Mouse (Mus musculus): ENCODE measurements at regions not wholly inside any gene's neighbourhood (a gene's known extent, or its start where the extent isn't known, plus 50 kb on each side); places are given as distances from the start of the nearest gene placed in this dataset.
"Not testable (repeated sequence)": the region's sequence is repeated elsewhere in the genome, so short reads cannot be mapped to it uniquely, and the experiment has no call there.

GRCm38 (mm10) chr4:67141896-67142295, 314.5 kb downstream of the Tlr4 start:
- 94% methylated on average over 2 of the region's 2 CpGs for WGBS

GRCm38 (mm10) chr4:67148521-67148920, 321.1 kb downstream of the Tlr4 start:
- WGBS, result 71% methylated on average over 2 of the region's 2 CpGs
- Histone ChIP-seq H3K27me3 (replicated peaks) (no peaks in the 10 kb centered on the region), H3K4me1 (no peaks in the 10 kb centered on the region), H3K9me3 (no peaks in the 10 kb centered on the region), H3K4me2 (no peak overlapping the region), H3K4me3 (no peak overlapping the region), H3K27ac (no peak overlapping the region), H3K36me3 (replicated peaks) (no peaks in the 10 kb centered on the region), H3K9ac (no peak overlapping the region)
- no peak for ATAC-seq (replicated peaks)

More at GRCm38 (mm10) chr4:67141896-67142295, 314.5 kb downstream of the Tlr4 start:
- no peaks in the 10 kb centered on the region for H3K36me3 ChIP-seq (replicated peaks)
- H3K9me3 ChIP-seq, result no peaks in the 10 kb centered on the region
- H3K4me1 ChIP-seq, result no peaks in the 10 kb centered on the region
- no peak overlapping the region for H3K9ac ChIP-seq
- no peak overlapping the region for H3K4me2 ChIP-seq
- no peak overlapping the region for H3K27ac ChIP-seq
- H3K4me3 ChIP-seq, result no peak overlapping the region
- no peaks in the 10 kb centered on the region for H3K27me3 ChIP-seq (replicated peaks)
- no peak for ATAC-seq (replicated peaks)

GRCm38 (mm10) chr4:67162673-67163072, 335.3 kb downstream of the Tlr4 start:
- no peak for ATAC-seq (replicated peaks)
- Histone ChIP-seq H3K4me1 (no peaks in the 10 kb centered on the region), H3K4me3 (no peak overlapping the region), H3K4me2 (no peak overlapping the region), H3K27me3 (replicated peaks) (no peaks in the 10 kb centered on the region), H3K27ac (no peak overlapping the region), H3K9ac (no peak overlapping the region), H3K36me3 (replicated peaks) (no peaks in the 10 kb centered on the region), H3K9me3 (no peaks in the 10 kb centered on the region)
- WGBS, result 91% methylated on average over 3 of the region's 3 CpGs

GRCm38 (mm10) chr4:67167720-67168119, 340.3 kb downstream of the Tlr4 start:
- no peaks in the 10 kb centered on the region for H3K9me3 ChIP-seq
- ATAC-seq (replicated peaks), result no peak
- H3K4me1 ChIP-seq, result no peaks in the 10 kb centered on the region
- H3K4me3 ChIP-seq, result no peak overlapping the region
- no peak overlapping the region for H3K4me2 ChIP-seq
- H3K27ac ChIP-seq, result no peak overlapping the region
- no peak overlapping the region for H3K9ac ChIP-seq
- 63% methylated on average over 5 of the region's 5 CpGs for WGBS
- no peaks in the 10 kb centered on the region for H3K36me3 ChIP-seq (replicated peaks)
- H3K27me3 ChIP-seq (replicated peaks), result no peaks in the 10 kb centered on the region

GRCm38 (mm10) chr4:67187725-67188510, 360.5 kb downstream of the Tlr4 start:
- no peak overlapping the region for H3K4me3 ChIP-seq
- no peak overlapping the region for H3K4me2 ChIP-seq
- 88% methylated on average over 2 of the region's 2 CpGs for WGBS
- H3K9me3 ChIP-seq, result no peaks in the 10 kb centered on the region
- no peaks in the 10 kb centered on the region for H3K27me3 ChIP-seq (replicated peaks)
- no peaks in the 10 kb centered on the region for H3K36me3 ChIP-seq (replicated peaks)
- H3K27ac ChIP-seq, result no peak overlapping the region
- no peak overlapping the region for H3K9ac ChIP-seq
- H3K4me1 ChIP-seq, result no peaks in the 10 kb centered on the region
- ATAC-seq (replicated peaks), result no peak

GRCm38 (mm10) chr4:67190536-67190935, 363.2 kb downstream of the Tlr4 start:
- Histone ChIP-seq H3K4me3 (no peak overlapping the region), H3K27me3 (replicated peaks) (no peaks in the 10 kb centered on the region), H3K4me2 (no peak overlapping the region), H3K9ac (no peak overlapping the region), H3K27ac (no peak overlapping the region), H3K9me3 (no peaks in the 10 kb centered on the region), H3K4me1 (no peaks in the 10 kb centered on the region), H3K36me3 (replicated peaks) (no peaks in the 10 kb centered on the region)
- no peak for ATAC-seq (replicated peaks)

GRCm38 (mm10) chr4:67194425-67194824, 367.0 kb downstream of the Tlr4 start:
- Histone ChIP-seq H3K4me1 (no peaks in the 10 kb centered on the region), H3K9ac (no peak overlapping the region), H3K27ac (no peak overlapping the region), H3K9me3 (no peaks in the 10 kb centered on the region), H3K27me3 (replicated peaks) (no peaks in the 10 kb centered on the region), H3K4me3 (no peak overlapping the region), H3K4me2 (no peak overlapping the region), H3K36me3 (replicated peaks) (no peaks in the 10 kb centered on the region)
- ATAC-seq (replicated peaks), result no peak
- WGBS, result 80% methylated on average over 4 of the region's 4 CpGs

GRCm38 (mm10) chr4:67196907-67197306, 369.5 kb downstream of the Tlr4 start:
- Histone ChIP-seq H3K36me3 (replicated peaks) (no peaks in the 10 kb centered on the region), H3K4me2 (no peak overlapping the region), H3K9ac (no peak overlapping the region), H3K9me3 (no peaks in the 10 kb centered on the region), H3K4me1 (no peaks in the 10 kb centered on the region), H3K27me3 (replicated peaks) (no peaks in the 10 kb centered on the region), H3K4me3 (no peak overlapping the region), H3K27ac (no peak overlapping the region)
- no peak for ATAC-seq (replicated peaks)
- WGBS, result 90% methylated on average over 5 of the region's 5 CpGs

GRCm38 (mm10) chr4:67208406-67208805, 381.0 kb downstream of the Tlr4 start:
- ATAC-seq (replicated peaks); H3K27ac ChIP-seq; H3K9me3 ChIP-seq; H3K36me3 ChIP-seq (replicated peaks); H3K9ac ChIP-seq; H3K4me2 ChIP-seq; H3K4me1 ChIP-seq; H3K27me3 ChIP-seq (replicated peaks); H3K4me3 ChIP-seq: not testable (repeated sequence)

GRCm38 (mm10) chr4:67213363-67213762, 386.0 kb downstream of the Tlr4 start:
- ATAC-seq (replicated peaks), result no peak

GRCm38 (mm10) chr4:67224533-67224932, 397.1 kb downstream of the Tlr4 start:
- H3K36me3 ChIP-seq (replicated peaks), result no peaks in the 10 kb centered on the region
- H3K27me3 ChIP-seq (replicated peaks), result no peaks in the 10 kb centered on the region
- H3K9me3 ChIP-seq, result no peaks in the 10 kb centered on the region
- no peak overlapping the region for H3K4me2 ChIP-seq
- no peak overlapping the region for H3K4me3 ChIP-seq
- ATAC-seq (replicated peaks), result no peak
- H3K9ac ChIP-seq, result no peak overlapping the region
- H3K27ac ChIP-seq, result no peak overlapping the region
- H3K4me1 ChIP-seq, result no peaks in the 10 kb centered on the region

More at GRCm38 (mm10) chr4:67213363-67213762, 386.0 kb downstream of the Tlr4 start:
- WGBS, result 76% methylated on average over 1 of the region's 1 CpGs
- H3K4me3 ChIP-seq, result no peak overlapping the region
- no peak overlapping the region for H3K9ac ChIP-seq
- no peak overlapping the region for H3K27ac ChIP-seq
- no peaks in the 10 kb centered on the region for H3K9me3 ChIP-seq
- no peaks in the 10 kb centered on the region for H3K27me3 ChIP-seq (replicated peaks)
- no peaks in the 10 kb centered on the region for H3K36me3 ChIP-seq (replicated peaks)
- H3K4me2 ChIP-seq, result no peak overlapping the region
- no peaks in the 10 kb centered on the region for H3K4me1 ChIP-seq

- 54% methylated on average over 3 of the region's 3 CpGs for WGBS
- Histone ChIP-seq H3K36me3 (replicated peaks) (no peaks in the 10 kb centered on the region), H3K27me3 (replicated peaks) (no peaks in the 10 kb centered on the region), H3K4me3 (no peak overlapping the region), H3K9me3 (no peaks in the 10 kb centered on the region), H3K4me2 (no peak overlapping the region), H3K27ac (no peak overlapping the region), H3K4me1 (no peaks in the 10 kb centered on the region), H3K9ac (no peak overlapping the region)
- ATAC-seq (replicated peaks), result peak; percentile 48; the same call in 1 of the 2 replicates
These were observed 401.8 kb downstream of the Tlr4 start for GRCm38 (mm10) chr4:67229214-67229613.

GRCm38 (mm10) chr4:67273553-67273952, 446.2 kb downstream of the Tlr4 start:
- Histone ChIP-seq H3K9ac (no peak overlapping the region), H3K36me3 (replicated peaks) (no peaks in the 10 kb centered on the region), H3K9me3 (no peaks in the 10 kb centered on the region), H3K4me2 (no peak overlapping the region), H3K4me3 (no peak overlapping the region), H3K27me3 (replicated peaks) (no peaks in the 10 kb centered on the region), H3K4me1 (no peaks in the 10 kb centered on the region), H3K27ac (no peak overlapping the region)
- 80% methylated on average over 4 of the region's 4 CpGs for WGBS
- ATAC-seq (replicated peaks), result no peak
